Mouse (Mus musculus) heart, embryonic 14.5 days (tissue): Measurements from ENCODE around the gene Stx16. TPM values are rescaled to one million over a fixed set of nuclear protein-coding genes. Genes with fewer than 3 reads are reported as not detected.

Experiments used
- ATAC-seq: fragments of 200-750 bp; cut with Nextera tagmentation; 2 replicates; pipeline ENCODE4 v1.8.0; 2017; ENCODE audit warnings: low read depth, moderate TSS enrichment; ENCODE audit not compliant: insufficient number of reproducible peaks, insufficient read depth, low FRiP score
- H3K27ac ChIP-seq, 2 experiments: fragments of 200-500 bp in 1 of 2; fragments of 300-500 bp in 1 of 2; sonication (generic) in 1 of 2; replicated peaks in 1 of 2; 2 replicates each; pipeline ENCODE4 v1.5.1; 2012 to 2014; ENCODE audit warnings: low read depth in 2 of 2, low read length in 2 of 2, control low read depth in 1 of 2, mild to moderate bottlenecking in 1 of 2, mixed read lengths in 1 of 2; ENCODE audit not compliant: control insufficient read depth in 1 of 2, insufficient read depth in 1 of 2
- H3K27me3 ChIP-seq: fragments of 300-500 bp; sonication (generic); 2 replicates; pipeline ENCODE4 v1.6.1; 2014; ENCODE audit warnings: mild to moderate bottlenecking, low read length, control low read depth; ENCODE audit not compliant: control insufficient read depth, insufficient read depth
- H3K36me3 ChIP-seq: fragments of 300-500 bp; sonication (generic); 2 replicates; pipeline ENCODE4 v1.6.1; 2014; ENCODE audit warnings: mild to moderate bottlenecking, control low read depth, low read length, mixed read lengths; ENCODE audit not compliant: control insufficient read depth, insufficient read depth
- H3K4me1 ChIP-seq, 2 experiments: fragments of 200-500 bp in 1 of 2; fragments of 300-500 bp in 1 of 2; sonication (generic) in 1 of 2; 2 replicates each; pipeline ENCODE4 v1.6.1; 2012 to 2014; ENCODE audit warnings: low read length in 2 of 2, control low read depth in 1 of 2, mixed read lengths in 1 of 2; ENCODE audit not compliant: control insufficient read depth in 2 of 2, insufficient read depth in 2 of 2
- H3K4me2 ChIP-seq: fragments of 300-500 bp; sonication (generic); 2 replicates; pipeline ENCODE4 v1.6.1; 2014; ENCODE audit warnings: mild to moderate bottlenecking, low read length
- H3K4me3 ChIP-seq, 2 experiments: fragments of 200-500 bp in 1 of 2; fragments of 300-500 bp in 1 of 2; sonication (generic) in 1 of 2; 2 replicates each; pipeline ENCODE4 v1.5.1; 2012 to 2014; ENCODE audit warnings: low read length in 2 of 2, mild to moderate bottlenecking in 2 of 2, control low read depth in 1 of 2, low read depth in 1 of 2, moderate library complexity in 1 of 2; ENCODE audit not compliant: control insufficient read depth in 1 of 2, insufficient read depth in 1 of 2
- H3K9ac ChIP-seq: fragments of 300-500 bp; sonication (generic); 2 replicates; pipeline ENCODE4 v1.6.1; 2014; ENCODE audit warnings: mild to moderate bottlenecking, low read length
- H3K9me3 ChIP-seq: fragments of 300-500 bp; sonication (generic); 2 replicates; pipeline ENCODE4 v1.6.1; 2016; ENCODE audit warnings: low read length, control low read depth; ENCODE audit not compliant: control insufficient read depth
- WGBS: fragments of 180-500 bp; shearing (Covaris S2); extraction: QIAGEN DNeasy Blood & Tissue Kit; methylation state at CpG from one replicate; pipeline ENCODE4 v1.1.7; 2014; 5-methylcytosine and 5-hydroxymethylcytosine counted together
- polyA plus RNA-seq: library from polyadenylated mRNA; unstranded; fragments of >200 nt; fragmentation: Nextera tagmentation; extraction: Ambion mirVana; gene quantifications from 2 replicates; pipeline ENCODE4 v1.2.1, GENCODE M21; 2014

Stx16 gene
- polyA plus RNA-seq, 1 experiment from 2014 or later, result 7.9 TPM

DNA sequence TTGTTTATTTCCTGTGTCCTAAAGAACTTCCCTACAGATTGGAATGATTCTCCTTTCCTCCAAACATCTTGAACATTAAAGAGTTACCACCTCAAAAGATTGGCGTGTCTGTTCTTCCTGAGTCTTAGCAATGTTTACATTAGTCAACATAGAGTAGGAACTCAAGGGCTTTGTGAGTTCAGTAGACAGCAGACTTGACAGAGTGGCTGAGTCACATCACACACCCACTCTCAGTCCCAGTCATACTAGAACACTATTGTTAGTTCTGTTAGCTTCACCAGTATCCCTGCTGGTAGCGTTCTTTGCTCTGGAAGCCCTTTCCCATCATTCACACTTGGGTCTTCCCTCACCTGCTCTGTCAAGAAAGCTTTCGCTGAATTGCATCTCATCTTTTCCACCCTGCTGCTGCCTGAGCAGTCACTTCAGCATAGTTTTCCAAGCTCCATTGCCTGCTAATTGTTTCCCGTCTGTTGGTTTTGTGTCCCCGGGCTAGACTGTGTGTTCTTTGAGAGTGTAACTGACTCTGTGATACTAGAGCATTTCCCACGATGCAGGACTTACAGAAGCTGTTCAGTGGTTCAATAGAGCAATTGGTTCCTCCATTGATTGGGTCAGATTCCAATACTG lies 8.2 kb upstream of the Stx16 start:
- H3K4me1 ChIP-seq, result peaks cover 0 to 2% of the 10 kb centered on the region in 2 experiments; a peak in 1 of 4 replicates
- ATAC-seq, result no peak
- WGBS, result 82% methylated on average over 6 of the region's 6 CpGs

DNA sequence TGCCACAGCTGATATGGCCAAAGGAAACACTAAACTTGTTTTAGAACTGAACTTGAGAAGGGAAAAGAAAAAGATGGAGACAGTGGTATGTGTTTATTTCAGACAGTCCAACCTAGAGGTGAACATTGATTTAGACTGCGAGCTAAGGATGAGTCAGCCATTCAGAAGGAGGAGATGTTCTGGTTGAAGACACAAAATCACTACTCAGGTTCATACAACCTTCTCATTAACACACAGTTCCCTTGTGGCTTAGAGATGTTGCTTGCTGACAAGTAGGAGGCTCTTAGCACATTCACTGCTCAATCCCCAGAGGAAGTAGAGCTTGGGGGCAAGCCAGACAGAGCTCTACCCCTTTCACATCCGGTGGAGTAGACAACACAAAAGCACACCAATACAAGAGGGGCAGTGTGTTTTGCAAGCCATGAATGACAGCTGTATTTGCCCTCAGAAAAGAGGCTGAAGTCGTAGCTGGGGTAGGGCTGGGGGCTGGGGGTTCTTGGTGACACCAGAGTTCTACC lies 6.5 kb upstream of the Stx16 start:
- no peaks in the 10 kb centered on the region for H3K27me3 ChIP-seq
- no peaks in the 10 kb centered on the region for H3K36me3 ChIP-seq
- no peak overlapping the region for H3K27ac ChIP-seq
- H3K9ac ChIP-seq, result no peak overlapping the region
- H3K4me3 ChIP-seq, result no peak overlapping the region
- peaks cover 2 to 5% of the 10 kb centered on the region in 2 experiments; a peak in 2 of 4 replicates for H3K4me1 ChIP-seq
- no peak for ATAC-seq
- H3K4me2 ChIP-seq, result no peak overlapping the region
- H3K9me3 ChIP-seq, result no peaks in the 10 kb centered on the region
- WGBS, result 54% methylated on average over 3 of the region's 3 CpGs

More for the DNA sequence above, 8.2 kb upstream of the Stx16 start:
- Histone ChIP-seq H3K27me3 (no peaks in the 10 kb centered on the region), H3K9ac (no peak overlapping the region), H3K4me3 (no peak overlapping the region), H3K9me3 (no peaks in the 10 kb centered on the region), H3K4me2 (no peak overlapping the region), H3K36me3 (no peaks in the 10 kb centered on the region), H3K27ac (no peak overlapping the region)

- Histone ChIP-seq H3K9me3 (no peaks in the 10 kb centered on the region), H3K9ac (no peak overlapping the region), H3K4me2 (no peak overlapping the region), H3K27me3 (no peaks in the 10 kb centered on the region), H3K4me1 (peaks cover 8 to 12% of the 10 kb centered on the region in 2 experiments; a peak in 3 of 4 replicates), H3K4me3 (no peak overlapping the region), H3K27ac (no peak overlapping the region), H3K36me3 (no peaks in the 10 kb centered on the region)
- WGBS, result 76% methylated on average over 5 of the region's 5 CpGs
- no peak for ATAC-seq
Measured at GRCm38 (mm10) chr2:174071406-174071805, 4.7 kb upstream of the Stx16 start.

DNA sequence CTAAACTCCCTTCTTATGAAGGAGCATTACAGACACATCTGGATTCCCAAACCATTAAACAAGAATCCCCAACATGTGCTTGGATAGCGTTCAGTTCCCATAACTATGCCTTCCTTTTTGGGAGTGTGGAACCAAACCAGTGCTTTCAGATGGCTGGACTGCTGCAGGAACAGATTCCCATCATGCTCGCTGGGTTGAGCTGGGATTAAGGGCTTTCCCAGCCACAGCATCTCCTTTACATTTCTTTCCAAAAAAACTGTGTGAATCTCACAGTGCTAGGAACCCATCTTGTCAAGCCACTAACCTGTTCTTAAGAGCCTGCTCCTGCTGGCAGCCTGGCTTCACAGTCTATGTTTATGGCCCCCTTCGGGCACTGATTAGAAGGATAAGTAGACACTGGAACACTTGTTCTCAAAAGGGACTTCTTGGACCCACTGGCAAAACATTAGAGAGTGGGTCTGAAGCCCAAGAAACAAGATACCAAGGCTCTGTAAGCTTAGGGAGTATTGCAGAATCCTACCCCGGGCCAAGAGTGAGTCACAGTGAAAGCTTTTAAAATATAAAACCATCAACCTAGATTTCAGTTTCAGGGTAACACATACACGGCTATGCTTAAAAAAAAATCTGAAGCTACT lies 2.8 kb upstream of the Stx16 start:
- H3K4me2 ChIP-seq, result no peak overlapping the region
- no peak for ATAC-seq
- no peak overlapping the region for H3K9ac ChIP-seq
- no peaks in the 10 kb centered on the region for H3K27me3 ChIP-seq
- H3K36me3 ChIP-seq, result no peaks in the 10 kb centered on the region
- H3K9me3 ChIP-seq, result no peaks in the 10 kb centered on the region
- H3K27ac ChIP-seq, result no peak overlapping the region
- peaks cover 14 to 25% of the 10 kb centered on the region in 2 experiments for H3K4me1 ChIP-seq
- H3K4me3 ChIP-seq, result no peak overlapping the region
- 69% methylated on average over 5 of the region's 5 CpGs for WGBS

DNA sequence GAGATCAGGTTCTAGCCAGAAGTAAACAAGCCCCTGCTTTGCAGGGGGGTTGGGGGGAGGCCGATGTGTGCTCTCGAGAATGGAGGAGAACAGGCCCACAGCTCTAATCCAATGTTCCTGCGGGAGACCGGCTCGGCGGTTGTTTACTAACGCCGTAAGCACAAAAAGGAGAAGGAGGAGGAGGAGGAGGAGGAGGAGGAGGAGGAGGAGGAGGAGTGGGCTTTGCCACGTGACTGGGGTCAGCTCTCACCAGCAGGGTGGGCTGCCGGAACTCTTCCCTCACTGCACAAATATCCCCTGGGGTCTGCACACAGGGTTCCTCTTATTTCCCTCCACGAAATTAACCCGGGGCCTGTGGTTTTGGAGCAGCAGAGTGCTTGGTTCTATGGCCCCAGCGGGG lies 1.5 kb upstream of the Stx16 start:
- 0% methylated on average over 8 of the region's 13 CpGs for WGBS
- H3K4me1 ChIP-seq, result peaks cover 14 to 27% of the 10 kb centered on the region in 2 experiments
- H3K4me3 ChIP-seq, result peak overlapping the region; percentile 50 to 97
- H3K4me2 ChIP-seq, result peak overlapping the region; percentile 98
- H3K27me3 ChIP-seq, result no peaks in the 10 kb centered on the region
- H3K9me3 ChIP-seq, result no peaks in the 10 kb centered on the region
- peak overlapping the region; percentile 16 to 87; a peak in 2 of 4 replicates for H3K27ac ChIP-seq
- H3K36me3 ChIP-seq, result no peaks in the 10 kb centered on the region
- no peak for ATAC-seq
- H3K9ac ChIP-seq, result peak overlapping the region; percentile 96

GRCm38 (mm10) chr2:174075072-174075570 lies 987 bp upstream of the Stx16 start:
- peak overlapping the region; percentile 73 to 87 for H3K27ac ChIP-seq
- H3K4me3 ChIP-seq, result peak overlapping the region; percentile 50 to 97
- H3K9ac ChIP-seq, result peak overlapping the region; percentile 96
- H3K27me3 ChIP-seq, result no peaks in the 10 kb centered on the region
- ATAC-seq, result no peak
- H3K9me3 ChIP-seq, result no peaks in the 10 kb centered on the region
- 2% methylated on average over 22 of the region's 22 CpGs for WGBS
- peak overlapping the region; percentile 98 for H3K4me2 ChIP-seq
- H3K4me1 ChIP-seq, result peaks cover 14 to 27% of the 10 kb centered on the region in 2 experiments
- H3K36me3 ChIP-seq, result no peaks in the 10 kb centered on the region

DNA sequence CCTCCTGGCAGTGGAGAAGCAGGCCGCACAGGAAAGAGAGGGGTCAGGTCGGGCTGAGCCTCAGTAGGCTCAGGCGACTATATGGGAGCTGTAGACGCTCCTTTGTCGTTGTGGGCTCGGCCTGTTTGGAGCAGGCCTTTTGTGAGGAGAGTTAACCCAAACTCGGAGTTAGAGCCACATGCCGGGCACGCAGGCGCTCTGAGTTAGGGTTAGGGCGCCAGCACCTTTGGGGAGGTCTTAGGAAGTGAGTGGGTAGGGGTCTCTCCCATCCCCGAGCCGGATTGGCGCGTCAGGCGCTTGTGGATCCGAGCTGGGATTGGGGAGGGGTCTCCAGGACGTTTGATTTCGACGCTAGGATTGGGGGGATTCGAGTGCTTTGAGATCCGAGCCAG lies 321 bp downstream of the Stx16 start:
- H3K27ac ChIP-seq, result peak overlapping the region; percentile 66 to 87
- H3K9ac ChIP-seq, result peak overlapping the region; percentile 96
- H3K27me3 ChIP-seq, result no peaks in the 10 kb centered on the region
- under 1% methylated on average over 22 of the region's 22 CpGs for WGBS
- ATAC-seq, result no peak
- H3K4me1 ChIP-seq, result peaks cover 14 to 27% of the 10 kb centered on the region in 2 experiments
- H3K4me2 ChIP-seq, result peak overlapping the region; percentile 98
- H3K4me3 ChIP-seq, result peak overlapping the region; percentile 95 to 97
- H3K9me3 ChIP-seq, result no peaks in the 10 kb centered on the region
- no peaks in the 10 kb centered on the region for H3K36me3 ChIP-seq
